Mouse (Mus musculus) kidney, adult 2 months (tissue): ENCODE data around the gene Hat1.

Experiments used
- CTCF ChIP-seq: fragments of 200-500 bp; conservative IDR thresholded peaks from 2 replicates; pipeline ENCODE4 v1.5.1; 2011; ENCODE audit warnings: low read depth, mild to moderate bottlenecking, control low read depth, low read length, moderate library complexity, mixed read lengths; ENCODE audit not compliant: insufficient read depth, insufficient read length
- POLR2A ChIP-seq: fragments of 200-500 bp; IDR thresholded peaks from one replicate; pipeline ENCODE4 v1.6.1; 2011; ENCODE audit warnings: low read depth, low read length, control low read depth

- no peak for TF ChIP-seq CTCF
- TF ChIP-seq POLR2A = no peak
Observed at GRCm38 (mm10) chr2:71420895-71421425, 32.2 kb downstream of the Hat1 start.
